Mouse (Mus musculus) MEL (cell line): Measurements from ENCODE around the gene Ecm1. TPM values are rescaled to one million over a fixed set of nuclear protein-coding genes. Genes with fewer than 3 reads are reported as not detected.

Source experiments
- DNase-seq: peaks from one replicate; pipeline ENCODE4 v3.0.0; 2011; ENCODE audit warnings: low read depth, low spot score
- H3K27ac ChIP-seq: 2 replicates; pipeline ENCODE4 v1.5.1; 2012; ENCODE audit warnings: low read depth, mild to moderate bottlenecking, control low read depth, low read length, moderate library complexity; ENCODE audit not compliant: control insufficient read depth
- H3K27me3 ChIP-seq, 2 experiments: fragments of 150-350 bp in 1 of 2; sonication (generic) in 1 of 2; 2 replicates each; pipeline ENCODE4 v1.6.1; 2012; ENCODE audit warnings: low read length in 2 of 2, mild to moderate bottlenecking in 2 of 2, improper control_type of control experiment in 1 of 2, moderate library complexity in 1 of 2; ENCODE audit not compliant: insufficient read depth in 2 of 2, control insufficient read depth in 1 of 2
- H3K36me3 ChIP-seq, 2 experiments: 2 replicates each; pipeline ENCODE4 v1.6.1; 2012 to 2014; ENCODE audit warnings: low read length in 2 of 2, improper control_type of control experiment in 1 of 2, inconsistent platforms in 1 of 2, mild to moderate bottlenecking in 1 of 2; ENCODE audit not compliant: insufficient read depth in 2 of 2, control insufficient read depth in 1 of 2
- H3K4me1 ChIP-seq, 2 experiments: fragments of 150-350 bp in 1 of 2; sonication (generic) in 1 of 2; 2 replicates each; pipeline ENCODE4 v1.6.1; 2012; ENCODE audit warnings: low read length in 2 of 2, improper control_type of control experiment in 1 of 2, mild to moderate bottlenecking in 1 of 2; ENCODE audit not compliant: insufficient read depth in 2 of 2, control insufficient read depth in 1 of 2
- H3K4me3 ChIP-seq, 2 experiments: fragments of 150-350 bp in 1 of 2; sonication (generic) in 1 of 2; 2 replicates each; pipeline ENCODE4 v1.5.1; 2012; ENCODE audit warnings: low read depth in 2 of 2, low read length in 2 of 2, mild to moderate bottlenecking in 2 of 2, moderate library complexity in 2 of 2, control low read depth in 1 of 2, improper control_type of control experiment in 1 of 2; ENCODE audit not compliant: control insufficient read depth in 1 of 2, insufficient read depth in 1 of 2
- H3K79me2 ChIP-seq: 2 replicates; pipeline ENCODE4 v1.6.1; 2012; ENCODE audit warnings: mild to moderate bottlenecking, low read length, moderate library complexity; ENCODE audit not compliant: control insufficient read depth, poor library complexity, insufficient read depth
- H3K9ac ChIP-seq: 2 replicates; pipeline ENCODE4 v1.6.1; 2012; ENCODE audit warnings: low read depth, mild to moderate bottlenecking, control low read depth, low read length, moderate library complexity; ENCODE audit not compliant: control insufficient read depth, poor library complexity, severe bottlenecking
- H3K9me3 ChIP-seq: fragments of 150-350 bp; sonication (generic); replicated peaks from 2 replicates; pipeline ENCODE4 v1.6.1; 2012; ENCODE audit warnings: mild to moderate bottlenecking, low read length, improper control_type of control experiment, moderate library complexity; ENCODE audit not compliant: insufficient read depth
- CHD1 ChIP-seq: IDR thresholded peaks from 2 replicates; pipeline ENCODE4 v1.6.1; 2012; ENCODE audit warnings: low read depth, mild to moderate bottlenecking, inconsistent platforms, low read length, improper control_type of control experiment
- CHD2 ChIP-seq: IDR thresholded peaks from 2 replicates; pipeline ENCODE4 v1.6.1; 2011; ENCODE audit warnings: low read length, improper control_type of control experiment
- E2F4 ChIP-seq: IDR thresholded peaks from 2 replicates; pipeline ENCODE4 v1.6.1; 2011; ENCODE audit warnings: low read depth, low read length, improper control_type of control experiment, borderline replicate concordance
- ELF1 ChIP-seq: IDR thresholded peaks from 2 replicates; pipeline ENCODE4 v1.6.1; 2014; ENCODE audit warnings: low read depth, mild to moderate bottlenecking, inconsistent platforms, low read length, improper control_type of control experiment, moderate library complexity
- EP300 ChIP-seq, 2 experiments: IDR thresholded peaks; 2 replicates each; pipeline ENCODE4 v1.6.1; 2011; ENCODE audit warnings: improper control_type of control experiment in 2 of 2, low read length in 2 of 2, low read depth in 1 of 2, mild to moderate bottlenecking in 1 of 2
- ETS1 ChIP-seq: IDR thresholded peaks from 2 replicates; pipeline ENCODE4 v1.6.1; 2012; ENCODE audit warnings: low read depth, mild to moderate bottlenecking, inconsistent platforms, low read length, improper control_type of control experiment, moderate library complexity
- MXI1 ChIP-seq: IDR thresholded peaks from 2 replicates; pipeline ENCODE4 v1.6.1; 2011; ENCODE audit warnings: mild to moderate bottlenecking, low read depth, low read length, improper control_type of control experiment
- MYC ChIP-seq: IDR thresholded peaks from 2 replicates; pipeline ENCODE4 v1.6.1; 2011; ENCODE audit warnings: low read depth, mild to moderate bottlenecking, low read length, improper control_type of control experiment, moderate library complexity
- NELFE ChIP-seq: IDR thresholded peaks from 2 replicates; pipeline ENCODE4 v1.6.1; 2011; ENCODE audit warnings: low read depth, low read length, improper control_type of control experiment
- SIN3A ChIP-seq: IDR thresholded peaks from 2 replicates; pipeline ENCODE4 v1.6.1; 2012; ENCODE audit warnings: low read length, improper control_type of control experiment, inconsistent platforms
- TAL1 ChIP-seq: IDR thresholded peaks from 2 replicates; pipeline ENCODE4 v1.6.1; 2012; ENCODE audit warnings: mild to moderate bottlenecking, inconsistent platforms, low read length, moderate library complexity, mixed read lengths
- TBP ChIP-seq: IDR thresholded peaks from 2 replicates; pipeline ENCODE4 v1.8.0; 2011; ENCODE audit warnings: low read depth, low read length, improper control_type of control experiment
- TCF12 ChIP-seq: IDR thresholded peaks from 2 replicates; pipeline ENCODE4 v1.6.1; 2014; ENCODE audit warnings: low read depth, mild to moderate bottlenecking, inconsistent platforms, low read length, improper control_type of control experiment, moderate library complexity
- UBTF ChIP-seq: IDR thresholded peaks from 2 replicates; pipeline ENCODE4 v1.6.1; 2012; ENCODE audit warnings: low read depth, mild to moderate bottlenecking, inconsistent platforms, low read length, improper control_type of control experiment, moderate library complexity, borderline replicate concordance; ENCODE audit not compliant: insufficient read depth
- USF1 ChIP-seq: IDR thresholded peaks from 2 replicates; pipeline ENCODE4 v1.6.1; 2014; ENCODE audit warnings: low read depth, mild to moderate bottlenecking, inconsistent platforms, low read length, improper control_type of control experiment, moderate library complexity
- ZC3H11A ChIP-seq: IDR thresholded peaks from 2 replicates; pipeline ENCODE4 v1.6.1; 2012; ENCODE audit warnings: low read depth, mild to moderate bottlenecking, inconsistent platforms, low read length, improper control_type of control experiment
- ZMIZ1 ChIP-seq: IDR thresholded peaks from 2 replicates; pipeline ENCODE4 v1.6.1; 2012; ENCODE audit warnings: low read depth, mild to moderate bottlenecking, inconsistent platforms, low read length, improper control_type of control experiment, moderate library complexity
- ZNF384 ChIP-seq: IDR thresholded peaks from 2 replicates; pipeline ENCODE4 v1.6.1; 2012; ENCODE audit warnings: low read depth, mild to moderate bottlenecking, inconsistent platforms, low read length, improper control_type of control experiment
- polyA plus RNA-seq, 2 experiments: library from polyadenylated mRNA; stranded (reverse) in 1 of 2; unstranded in 1 of 2; fragments of >175 nt in 1 of 2; fragments of >200 nt in 1 of 2; gene quantifications; 2 replicates each; pipeline versions ENCODE4 v1.2.1 to v1.2.4; 2012; ENCODE audit warnings: low replicate concordance in 2 of 2, low read depth in 1 of 2; ENCODE audit not compliant: insufficient read length in 2 of 2, insufficient read depth in 1 of 2, missing spikeins in 1 of 2
- total RNA-seq: library from RNA; depleted of rRNA; stranded (reverse); fragments of 300-350 nt; gene quantifications from 2 replicates; pipeline ENCODE4 v1.2.3, GENCODE M21; 2012

The Ecm1 gene
- total and polyA plus RNA-seq, 3 experiments, result 1.0 to 9.5 TPM; not detected in 1

DNA sequence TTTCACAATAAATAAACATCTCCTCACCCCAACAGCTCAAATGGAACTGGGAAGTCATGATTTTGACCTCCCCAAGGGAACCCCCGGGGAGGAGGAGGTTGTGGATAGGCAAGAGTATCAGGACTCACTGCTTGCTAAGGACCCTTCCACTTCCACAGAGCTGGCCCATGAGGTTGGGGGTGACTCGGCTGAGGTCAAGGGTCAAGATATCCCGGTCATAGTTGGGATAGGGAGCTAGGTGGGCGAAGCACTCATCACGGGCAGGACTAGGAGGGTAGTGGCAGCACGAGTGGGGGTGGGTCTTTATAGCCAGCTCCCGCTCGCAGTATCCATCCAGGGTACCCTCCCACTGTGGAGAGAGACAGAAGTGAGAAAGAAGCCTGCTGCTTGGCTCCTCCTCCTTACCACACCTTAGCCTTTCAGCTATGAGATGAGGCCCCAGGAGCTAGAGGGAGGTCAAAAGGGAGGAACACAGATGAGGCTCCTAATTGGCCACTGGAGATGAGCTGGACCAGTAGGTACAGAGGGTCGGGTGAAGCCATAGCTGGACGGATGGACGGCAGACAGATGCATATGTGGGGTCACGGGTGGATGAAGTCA is 4.2 kb downstream of the Ecm1 start:
- H3K36me3 ChIP-seq, result peaks cover 0 to 31% of the 10 kb centered on the region in 2 experiments; a peak in 2 of 4 replicates
- peaks cover 13 to 34% of the 10 kb centered on the region in 2 experiments for H3K4me1 ChIP-seq
- DNase-seq, result no peak
- H3K79me2 ChIP-seq, result no peaks in the 10 kb centered on the region
- no peaks in the 10 kb centered on the region for H3K9me3 ChIP-seq
- no peak for TF ChIP-seq MYC
- TF ChIP-seq TBP, result no peak
- no peak for TF ChIP-seq TAL1
- no peak for TF ChIP-seq UBTF
- TF ChIP-seq MXI1, result no peak
- no peak for TF ChIP-seq CHD2
- no peak for TF ChIP-seq ELF1
- no peak for TF ChIP-seq CHD1
- no peak for TF ChIP-seq USF1
- no peak for TF ChIP-seq E2F4
- no peak for TF ChIP-seq ZC3H11A
- TF ChIP-seq NELFE, result no peak
- no peak for TF ChIP-seq ETS1
- no peak for TF ChIP-seq ZMIZ1
- no peak for TF ChIP-seq TCF12
- no peak for TF ChIP-seq ZNF384
- TF ChIP-seq SIN3A, result no peak
- TF ChIP-seq, all 39 proteins: peak for 0
- Histone ChIP-seq H3K9ac (no peak overlapping the region), H3K27me3 (no peaks in the 10 kb centered on the region), H3K27ac (no peak overlapping the region), H3K4me3 (no peak overlapping the region)

DNA sequence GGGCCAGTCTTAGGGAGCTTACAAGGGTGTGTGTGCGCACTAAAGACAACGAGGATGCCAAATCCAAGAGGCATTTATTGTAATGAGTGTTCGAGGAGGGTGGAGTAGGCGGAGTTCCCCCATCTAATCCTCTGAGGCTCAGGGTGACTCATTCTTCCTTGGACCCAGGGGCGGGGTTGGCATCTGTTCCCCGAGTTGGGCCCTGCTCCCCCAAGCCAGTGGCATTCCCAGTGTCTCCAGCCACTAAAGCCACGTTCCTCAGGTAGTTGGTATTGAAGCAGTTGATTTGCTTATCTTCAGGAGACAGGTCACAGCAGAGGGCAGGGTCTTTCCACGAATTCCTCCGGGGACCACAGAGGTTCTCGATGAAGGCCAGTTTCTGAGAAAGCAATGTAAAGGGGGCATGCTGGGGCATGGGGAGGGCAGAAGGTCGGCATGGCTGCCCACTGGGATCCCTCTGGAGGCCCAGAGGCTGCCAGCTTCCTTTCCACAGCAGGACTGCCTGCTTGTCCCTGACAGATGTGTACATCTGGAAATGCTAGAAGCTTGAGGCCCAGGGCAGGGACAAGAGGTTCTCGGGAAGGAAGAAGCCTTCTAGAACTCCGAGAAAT is 5.2 kb downstream of the Ecm1 start:
- H3K4me3 ChIP-seq, result no peak overlapping the region
- peak; percentile 83 for DNase-seq
- H3K79me2 ChIP-seq, result no peaks in the 10 kb centered on the region
- H3K9ac ChIP-seq, result no peak overlapping the region
- H3K27ac ChIP-seq, result peak overlapping the region; percentile 30
- no peaks in the 10 kb centered on the region for H3K9me3 ChIP-seq
- H3K36me3 ChIP-seq, result peaks cover 0 to 24% of the 10 kb centered on the region in 2 experiments; a peak in 2 of 4 replicates
- peaks cover 13 to 27% of the 10 kb centered on the region in 2 experiments for H3K4me1 ChIP-seq
- TF ChIP-seq TAL1, result peak; percentile 34; the same call in 1 of the 2 replicates
- peak in 1 of 2 experiments; percentile 24; a peak in 1 of 4 replicates for TF ChIP-seq EP300 (IDR thresholded peaks at IDR 0.05; ENCODE audit: low read depth in 1 of 2, low read length in 2 of 2)
- TF ChIP-seq SIN3A, result no peak
- TF ChIP-seq, all 39 proteins: peak for 2
- no peaks in the 10 kb centered on the region for H3K27me3 ChIP-seq
